Mouse (Mus musculus) MEL (cell line): ENCODE measurements at regions not wholly inside any gene's neighbourhood (a gene's known extent, or its start where the extent isn't known, plus 50 kb on each side); places are given as distances from the start of the nearest gene placed in this dataset.

Experiments
- DNase-seq: peaks from one replicate; pipeline ENCODE4 v3.0.0; 2011; ENCODE audit warnings: low read depth, low spot score
- H3K27ac ChIP-seq: 2 replicates; pipeline ENCODE4 v1.5.1; 2012; ENCODE audit warnings: low read depth, mild to moderate bottlenecking, control low read depth, low read length, moderate library complexity; ENCODE audit not compliant: control insufficient read depth
- H3K27me3 ChIP-seq, 2 experiments: fragments of 150-350 bp in 1 of 2; sonication (generic) in 1 of 2; 2 replicates each; pipeline ENCODE4 v1.6.1; 2012; ENCODE audit warnings: low read length in 2 of 2, mild to moderate bottlenecking in 2 of 2, improper control_type of control experiment in 1 of 2, moderate library complexity in 1 of 2; ENCODE audit not compliant: insufficient read depth in 2 of 2, control insufficient read depth in 1 of 2
- H3K36me3 ChIP-seq, 2 experiments: 2 replicates each; pipeline ENCODE4 v1.6.1; 2012 to 2014; ENCODE audit warnings: low read length in 2 of 2, improper control_type of control experiment in 1 of 2, inconsistent platforms in 1 of 2, mild to moderate bottlenecking in 1 of 2; ENCODE audit not compliant: insufficient read depth in 2 of 2, control insufficient read depth in 1 of 2
- H3K4me1 ChIP-seq, 2 experiments: fragments of 150-350 bp in 1 of 2; sonication (generic) in 1 of 2; 2 replicates each; pipeline ENCODE4 v1.6.1; 2012; ENCODE audit warnings: low read length in 2 of 2, improper control_type of control experiment in 1 of 2, mild to moderate bottlenecking in 1 of 2; ENCODE audit not compliant: insufficient read depth in 2 of 2, control insufficient read depth in 1 of 2
- H3K4me3 ChIP-seq, 2 experiments: fragments of 150-350 bp in 1 of 2; sonication (generic) in 1 of 2; 2 replicates each; pipeline ENCODE4 v1.5.1; 2012; ENCODE audit warnings: low read depth in 2 of 2, low read length in 2 of 2, mild to moderate bottlenecking in 2 of 2, moderate library complexity in 2 of 2, control low read depth in 1 of 2, improper control_type of control experiment in 1 of 2; ENCODE audit not compliant: control insufficient read depth in 1 of 2, insufficient read depth in 1 of 2
- H3K79me2 ChIP-seq: 2 replicates; pipeline ENCODE4 v1.6.1; 2012; ENCODE audit warnings: mild to moderate bottlenecking, low read length, moderate library complexity; ENCODE audit not compliant: control insufficient read depth, poor library complexity, insufficient read depth
- H3K9ac ChIP-seq: 2 replicates; pipeline ENCODE4 v1.6.1; 2012; ENCODE audit warnings: low read depth, mild to moderate bottlenecking, control low read depth, low read length, moderate library complexity; ENCODE audit not compliant: control insufficient read depth, poor library complexity, severe bottlenecking
- H3K9me3 ChIP-seq: fragments of 150-350 bp; sonication (generic); replicated peaks from 2 replicates; pipeline ENCODE4 v1.6.1; 2012; ENCODE audit warnings: mild to moderate bottlenecking, low read length, improper control_type of control experiment, moderate library complexity; ENCODE audit not compliant: insufficient read depth
- BHLHE40 ChIP-seq: IDR thresholded peaks from 2 replicates; pipeline ENCODE4 v1.6.1; 2012; ENCODE audit warnings: low read depth, mild to moderate bottlenecking, inconsistent platforms, low read length, improper control_type of control experiment, borderline replicate concordance
- CHD1 ChIP-seq: IDR thresholded peaks from 2 replicates; pipeline ENCODE4 v1.6.1; 2012; ENCODE audit warnings: low read depth, mild to moderate bottlenecking, inconsistent platforms, low read length, improper control_type of control experiment
- GABPA ChIP-seq: IDR thresholded peaks from 2 replicates; pipeline ENCODE4 v1.6.1; 2012; ENCODE audit warnings: low read depth, mild to moderate bottlenecking, inconsistent platforms, low read length, improper control_type of control experiment, moderate library complexity
- HCFC1 ChIP-seq: IDR thresholded peaks from 2 replicates; pipeline ENCODE4 v1.6.1; 2012; ENCODE audit warnings: low read depth, mild to moderate bottlenecking, inconsistent platforms, low read length, improper control_type of control experiment, moderate library complexity
- KAT2A ChIP-seq: conservative IDR thresholded peaks from 2 replicates; pipeline ENCODE4 v1.6.1; 2012; ENCODE audit warnings: low read depth, low read length, improper control_type of control experiment, inconsistent platforms
- MAZ ChIP-seq: IDR thresholded peaks from 2 replicates; pipeline ENCODE4 v1.6.1; 2012; ENCODE audit warnings: low read depth, mild to moderate bottlenecking, inconsistent platforms, low read length, improper control_type of control experiment
- MEF2A ChIP-seq: IDR thresholded peaks from 2 replicates; pipeline ENCODE4 v1.6.1; 2014; ENCODE audit warnings: low read depth, mild to moderate bottlenecking, inconsistent platforms, low read length, improper control_type of control experiment; ENCODE audit not compliant: poor library complexity, insufficient replicate concordance, severe bottlenecking; ENCODE audit errors: extremely low read depth
- MXI1 ChIP-seq: IDR thresholded peaks from 2 replicates; pipeline ENCODE4 v1.6.1; 2011; ENCODE audit warnings: mild to moderate bottlenecking, low read depth, low read length, improper control_type of control experiment
- NRF1 ChIP-seq: IDR thresholded peaks from 2 replicates; pipeline ENCODE4 v1.6.1; 2014; ENCODE audit warnings: low read depth, mild to moderate bottlenecking, inconsistent platforms, low read length, improper control_type of control experiment, moderate library complexity; ENCODE audit not compliant: poor library complexity, insufficient read depth, severe bottlenecking
- POLR2AphosphoS2 ChIP-seq: IDR thresholded peaks from 2 replicates; pipeline ENCODE4 v1.6.1; 2011; ENCODE audit warnings: low read length, improper control_type of control experiment
- RAD21 ChIP-seq: IDR thresholded peaks from 2 replicates; pipeline ENCODE4 v1.6.1; 2011; ENCODE audit warnings: mild to moderate bottlenecking, low read depth, low read length, improper control_type of control experiment
- USF1 ChIP-seq: IDR thresholded peaks from 2 replicates; pipeline ENCODE4 v1.6.1; 2014; ENCODE audit warnings: low read depth, mild to moderate bottlenecking, inconsistent platforms, low read length, improper control_type of control experiment, moderate library complexity
- ZC3H11A ChIP-seq: IDR thresholded peaks from 2 replicates; pipeline ENCODE4 v1.6.1; 2012; ENCODE audit warnings: low read depth, mild to moderate bottlenecking, inconsistent platforms, low read length, improper control_type of control experiment
- ZMIZ1 ChIP-seq: IDR thresholded peaks from 2 replicates; pipeline ENCODE4 v1.6.1; 2012; ENCODE audit warnings: low read depth, mild to moderate bottlenecking, inconsistent platforms, low read length, improper control_type of control experiment, moderate library complexity

- DNase-seq = no peak
- Histone ChIP-seq H3K36me3 (no peaks in the 10 kb centered on the region), H3K4me1 (no peaks in the 10 kb centered on the region), H3K9ac (no peak overlapping the region), H3K79me2 (no peaks in the 10 kb centered on the region), H3K27me3 (no peaks in the 10 kb centered on the region), H3K4me3 (no peak overlapping the region)
- TF ChIP-seq MEF2A (no peak), ZMIZ1 (no peak), BHLHE40 (no peak), HCFC1 (no peak), KAT2A (no peak), MAZ (no peak), GABPA (no peak), CHD1 (no peak), USF1 (no peak)
- TF ChIP-seq, all 39 proteins: peak for 0
- Histone ChIP-seq H3K9me3 (no peaks in the 10 kb centered on the region), H3K27ac (no peak overlapping the region)
These were observed 465.4 kb upstream of the Rps6ka3 start for GRCm38 (mm10) chrX:158744738-158745137.

GRCm38 (mm10) chrX:158745766-158746541, 464.2 kb upstream of the Rps6ka3 start:
- Histone ChIP-seq H3K4me3 (no peak overlapping the region), H3K27ac (no peak overlapping the region), H3K36me3 (no peaks in the 10 kb centered on the region), H3K9me3 (no peaks in the 10 kb centered on the region), H3K27me3 (no peaks in the 10 kb centered on the region), H3K79me2 (no peaks in the 10 kb centered on the region), H3K9ac (no peak overlapping the region), H3K4me1 (no peaks in the 10 kb centered on the region)
- TF ChIP-seq GABPA (no peak), RAD21 (no peak), POLR2AphosphoS2 (no peak), NRF1 (no peak), KAT2A (no peak), MXI1 (no peak), USF1 (no peak), ZC3H11A (no peak)
- DNase-seq = no peak
